Mouse (Mus musculus) embryonic fibroblast, embryonic 13.5 days (primary cell): ENCODE results near the gene Cdkal1. TPM values are rescaled to one million over a fixed set of nuclear protein-coding genes. Genes with fewer than 3 reads are reported as not detected.

ENCODE experiments used
- H3K27ac ChIP-seq: 2 replicates; pipeline ENCODE4 v1.5.1; 2012; ENCODE audit warnings: low read length, control low read depth, inconsistent platforms; ENCODE audit not compliant: insufficient read depth
- H3K4me1 ChIP-seq: 2 replicates; pipeline ENCODE4 v1.6.1; 2011; ENCODE audit warnings: low read length; ENCODE audit not compliant: control insufficient read depth, insufficient read depth
- H3K4me3 ChIP-seq: 2 replicates; pipeline ENCODE4 v1.5.1; 2011; ENCODE audit warnings: mild to moderate bottlenecking, control low read depth, low read length; ENCODE audit not compliant: insufficient read depth
- CTCF ChIP-seq: IDR thresholded peaks from 2 replicates; pipeline ENCODE4 v1.5.1; 2011; ENCODE audit warnings: mild to moderate bottlenecking, control low read depth, low read length, moderate library complexity, borderline replicate concordance; ENCODE audit not compliant: insufficient read depth
- POLR2A ChIP-seq: IDR thresholded peaks from 2 replicates; pipeline ENCODE4 v1.6.1; 2011; ENCODE audit warnings: low read depth, mild to moderate bottlenecking, control low read depth, low read length, moderate library complexity
- polyA plus RNA-seq: library from polyadenylated mRNA; stranded (reverse); fragments of >200 nt; gene quantifications from 2 replicates; pipeline ENCODE4 v1.2.4, GENCODE M21; 2011; ENCODE audit warnings: low read depth; ENCODE audit not compliant: missing spikeins, insufficient read length

Cdkal1 gene
- polyA plus RNA-seq, 1 experiment = 25.0 TPM

GRCm38 (mm10) chr13:29835170-29835569, 20.3 kb downstream of the Cdkal1 start:
- peaks cover 13% of the 10 kb centered on the region for H3K4me1 ChIP-seq
- H3K27ac ChIP-seq = no peak overlapping the region
- TF ChIP-seq CTCF = peak; percentile 28; the same call in 1 of the 2 replicates
- no peak for TF ChIP-seq POLR2A
- no peak overlapping the region for H3K4me3 ChIP-seq

GRCm38 (mm10) chr13:29833751-29834150, 21.7 kb downstream of the Cdkal1 start:
- H3K27ac ChIP-seq = no peak overlapping the region
- no peak for TF ChIP-seq CTCF
- no peak for TF ChIP-seq POLR2A
- H3K4me3 ChIP-seq = no peak overlapping the region
- H3K4me1 ChIP-seq = peaks cover 13% of the 10 kb centered on the region

- TF ChIP-seq POLR2A = no peak
- no peak for TF ChIP-seq CTCF
- peak overlapping the region; percentile 74 for H3K27ac ChIP-seq
- peaks cover 11% of the 10 kb centered on the region; the same call in 1 of the 2 replicates for H3K4me1 ChIP-seq
- H3K4me3 ChIP-seq = no peak overlapping the region
Measured at GRCm38 (mm10) chr13:29831126-29831525, 24.3 kb downstream of the Cdkal1 start.

GRCm38 (mm10) chr13:29828032-29828431, 27.4 kb downstream of the Cdkal1 start:
- TF ChIP-seq POLR2A = no peak
- TF ChIP-seq CTCF = no peak
- H3K4me3 ChIP-seq = no peak overlapping the region
- peaks cover 7% of the 10 kb centered on the region; the same call in 1 of the 2 replicates for H3K4me1 ChIP-seq
- H3K27ac ChIP-seq = no peak overlapping the region

GRCm38 (mm10) chr13:29826469-29826868, 29.0 kb downstream of the Cdkal1 start:
- TF ChIP-seq CTCF = no peak
- TF ChIP-seq POLR2A = no peak
- no peak overlapping the region for H3K4me3 ChIP-seq
- H3K4me1 ChIP-seq = peaks cover 4% of the 10 kb centered on the region; the same call in 1 of the 2 replicates
- no peak overlapping the region for H3K27ac ChIP-seq

GRCm38 (mm10) chr13:29826041-29826440, 29.4 kb downstream of the Cdkal1 start:
- Histone ChIP-seq H3K4me3 (no peak overlapping the region), H3K4me1 (peaks cover 4% of the 10 kb centered on the region; the same call in 1 of the 2 replicates), H3K27ac (no peak overlapping the region)
- TF ChIP-seq CTCF (no peak), POLR2A (no peak)

GRCm38 (mm10) chr13:29824797-29825196, 30.7 kb downstream of the Cdkal1 start:
- no peak for TF ChIP-seq CTCF
- Histone ChIP-seq H3K4me1 (no peaks in the 10 kb centered on the region), H3K4me3 (no peak overlapping the region), H3K27ac (no peak overlapping the region)

- Histone ChIP-seq H3K4me3 (no peak overlapping the region), H3K27ac (no peak overlapping the region), H3K4me1 (no peaks in the 10 kb centered on the region)
- TF ChIP-seq CTCF = no peak
- TF ChIP-seq POLR2A = no peak
Measured at GRCm38 (mm10) chr13:29824326-29824725, 31.1 kb downstream of the Cdkal1 start.

GRCm38 (mm10) chr13:29823906-29824305, 31.6 kb downstream of the Cdkal1 start:
- Histone ChIP-seq H3K4me3 (no peak overlapping the region), H3K27ac (no peak overlapping the region), H3K4me1 (no peaks in the 10 kb centered on the region)
- TF ChIP-seq CTCF (no peak), POLR2A (no peak)

- H3K27ac ChIP-seq = no peak overlapping the region
- TF ChIP-seq POLR2A (no peak), CTCF (no peak)
- no peak overlapping the region for H3K4me3 ChIP-seq
- H3K4me1 ChIP-seq = no peaks in the 10 kb centered on the region
Measured at GRCm38 (mm10) chr13:29823487-29823886, 32.0 kb downstream of the Cdkal1 start.
